Mouse (Mus musculus) liver, embryonic 14.5 days (tissue): ENCODE data around the gene Dhx40.

Experiments
- CTCF ChIP-seq: IDR thresholded peaks from 2 replicates; pipeline ENCODE4 v1.5.1; 2016; ENCODE audit warnings: antibody characterized with exemption, low read depth, control low read depth
- EP300 ChIP-seq: IDR thresholded peaks from 2 replicates; pipeline ENCODE4 v1.6.1; 2016; ENCODE audit warnings: antibody characterized with exemption, low read depth

DNA sequence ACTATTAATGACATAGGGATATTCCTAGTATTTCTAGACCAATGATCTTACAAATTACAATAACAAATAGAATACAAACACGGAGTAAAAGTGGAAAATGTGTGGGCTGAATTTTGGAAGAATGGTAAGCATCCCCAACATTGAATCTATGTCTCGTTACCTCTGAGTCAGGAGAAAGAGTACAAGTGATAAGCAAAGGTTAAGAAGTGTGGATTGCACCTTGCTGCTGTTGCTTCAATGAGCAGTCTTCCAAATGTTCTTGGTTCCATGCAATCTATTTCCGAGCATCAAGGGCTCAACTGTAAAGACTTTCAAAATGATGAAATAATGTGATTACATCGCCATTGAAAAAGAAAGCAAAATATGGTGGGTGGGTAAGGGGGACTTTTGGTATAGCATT is 2.3 kb upstream of the Dhx40 start:
- no peak for TF ChIP-seq CTCF
- no peak for TF ChIP-seq EP300
